Mouse (Mus musculus): ENCODE data around the gene Gm49384.

- TF ChIP-seq CTCF (IDR thresholded peaks at IDR 0.05; ENCODE audit: low read depth, low read length) (no peak), GATA1 (IDR thresholded peaks at IDR 0.05; ENCODE audit: borderline replicate concordance, low read length) (no peak), POLR2AphosphoS5 (IDR thresholded peaks at IDR 0.05; ENCODE audit: insufficient replicate concordance, low read depth, low read length) (0 out of 2 replicates have a peak, but pooled peaks have one; percentile 38)
These were observed 47.6 kb downstream of the Gm49384 start for GRCm38 (mm10) chr12:69156436-69156835.
